ENCODE assay signal across 14 mouse cellular contexts in genomic region chr2:33626262-33627057, GRCm38 (mm10). TPM values are rescaled to one million over a fixed set of nuclear protein-coding genes. Genes with fewer than 3 reads are reported as not detected.
DNase-seq lines count a peak whose midpoint lies in the region; ATAC-seq lines count a peak whose summit lies in the region.
"Had no signal": no experiment of that assay in that cellular context is flagged by ENCODE, and none has a peak within 500 bp of the region (broad histone marks: within the 10 kb centered on the region; RNA-seq: fewer than 3 reads in every experiment).

No protein-coding gene starts in this region.

- H3K4me2 ChIP-seq in midbrain, embryonic 12.5 days (replicated peaks), result no peak overlapping the region; the same call in 1 of the 2 replicates
- no peak overlapping the region for H3K4me2 ChIP-seq in midbrain, embryonic 16.5 days (ENCODE audit: low read length)
- H3K4me2 ChIP-seq in limb, embryonic 11.5 days (ENCODE audit: low read depth, severe bottlenecking), result 0 out of 2 replicates have a peak overlapping the region, but pooled peaks have one; percentile 15
- H3K4me2 ChIP-seq: heart, embryonic 11.5 days had no signal

- ATAC-seq in midbrain, embryonic 12.5 days (ENCODE audit: low FRiP score, low read depth), result no peak
- ATAC-seq in midbrain, embryonic 16.5 days, result no peak
- ATAC-seq in limb, embryonic 11.5 days (ENCODE audit: insufficient number of reproducible peaks, low FRiP score, low TSS enrichment, low read depth), result no peak

- H3K27me3 ChIP-seq in midbrain, embryonic 12.5 days, result peaks cover 100% of the 10 kb centered on the region
- H3K27me3 ChIP-seq in midbrain, embryonic 16.5 days (ENCODE audit: control insufficient read depth, insufficient read depth, low read depth, low read length), result peaks cover 75% of the 10 kb centered on the region
- H3K27me3 ChIP-seq in limb, embryonic 11.5 days (ENCODE audit: control insufficient read depth, insufficient read depth, low read length), result no peaks in the 10 kb centered on the region

- H3K9me3 ChIP-seq in midbrain, embryonic 12.5 days, result no peaks in the 10 kb centered on the region
- no peaks in the 10 kb centered on the region for H3K9me3 ChIP-seq in midbrain, embryonic 16.5 days (replicated peaks; ENCODE audit: control insufficient read depth, low read length, poor library complexity, severe bottlenecking)
- H3K9me3 ChIP-seq in limb, embryonic 11.5 days (ENCODE audit: control insufficient read depth, low read length), result no peaks in the 10 kb centered on the region

- no peaks in the 10 kb centered on the region for H3K36me3 ChIP-seq in midbrain, embryonic 12.5 days
- H3K36me3 ChIP-seq in midbrain, embryonic 16.5 days (ENCODE audit: control insufficient read depth, insufficient read depth, low read length), result no peaks in the 10 kb centered on the region
- H3K36me3 ChIP-seq in limb, embryonic 11.5 days (ENCODE audit: control insufficient read depth, insufficient read depth, low read length), result no peaks in the 10 kb centered on the region

- H3K27ac ChIP-seq in midbrain, embryonic 12.5 days (replicated peaks), result peak overlapping the region; percentile 35; the same call in 1 of the 2 replicates
- no peak overlapping the region for H3K27ac ChIP-seq in midbrain, embryonic 16.5 days (ENCODE audit: low read length)
- no peak overlapping the region for H3K27ac ChIP-seq in limb, embryonic 11.5 days (replicated peaks; ENCODE audit: low read depth, low read length)
- H3K27ac ChIP-seq: liver, embryonic 14.5 days had no signal

- WGBS in midbrain, embryonic 12.5 days, result 28% methylated on average over 16 of the region's 16 CpGs
- 25% methylated on average over 16 of the region's 16 CpGs for WGBS in midbrain, embryonic 16.5 days
- 13% methylated on average over 16 of the region's 16 CpGs for WGBS in limb, embryonic 11.5 days

- H3K9ac ChIP-seq in midbrain, embryonic 12.5 days (replicated peaks), result no peak overlapping the region
- H3K9ac ChIP-seq in midbrain, embryonic 16.5 days (ENCODE audit: low read depth, low read length), result no peak overlapping the region
- no peak overlapping the region for H3K9ac ChIP-seq in limb, embryonic 11.5 days (ENCODE audit: low read length)
- H3K9ac ChIP-seq: liver, embryonic 14.5 days had no signal

- H3K4me1 ChIP-seq in midbrain, embryonic 12.5 days, result peaks cover 50% of the 10 kb centered on the region
- peaks cover 8% of the 10 kb centered on the region; the same call in 1 of the 2 replicates for H3K4me1 ChIP-seq in midbrain, embryonic 16.5 days (ENCODE audit: control insufficient read depth, insufficient read depth, low read length)
- H3K4me1 ChIP-seq in limb, embryonic 11.5 days (ENCODE audit: control insufficient read depth, insufficient read depth, low read length), result peaks cover 45% of the 10 kb centered on the region

- H3K4me3 ChIP-seq in midbrain, embryonic 12.5 days, result no peak overlapping the region
- no peak overlapping the region for H3K4me3 ChIP-seq in midbrain, embryonic 16.5 days (ENCODE audit: low read depth, low read length)
- H3K4me3 ChIP-seq in limb, embryonic 11.5 days (ENCODE audit: low read depth, low read length), result no peak overlapping the region

- DNase-seq in adrenal gland, postnatal 14 days, result peak; percentile 1
- no peak for DNase-seq in adrenal gland, postnatal 4 days (ENCODE audit: low spot score in 2 of 2)
- peak; percentile 46 for DNase-seq in limb, embryonic 11.5 days (ENCODE audit: low spot score)
- peak; percentile 35 for DNase-seq in retina, postnatal 1 day
- DNase-seq in frontal cortex, postnatal 14 days (ENCODE audit: low spot score in 2 of 2), result no peak
- DNase-seq in natural killer cell, adult 2 months (ENCODE audit: low spot score in 2 of 2), result no peak
- DNase-seq: cerebellum, postnatal 14 days; kidney, postnatal 36 days; lung, postnatal 36 days had no signal

RNA-seq across cellular contexts. Expression of gene Lmx1b, which starts 13.9 kb away (rescaled TPM):
- total RNA-seq in adrenal gland, postnatal 14 days (2021), result not detected in 2 replicates
- 1 to 10 TPM in 1 of 2 experiments, not detected in 1; 1.5 TPM for total RNA-seq in adrenal gland, postnatal 4 days (2021)
- polyA plus RNA-seq in midbrain, embryonic 12.5 days (2016; fragmentation: Nextera tagmentation; extraction: Ambion mirVana), result 2.3 and 2.8 TPM in 2 replicates
- polyA plus RNA-seq in midbrain, embryonic 16.5 days (2015; fragmentation: Nextera tagmentation; extraction: Ambion mirVana), result 0.95 and 0.98 TPM in 2 replicates
- 10.2 and 10.6 TPM in 2 replicates for polyA plus RNA-seq in limb, embryonic 11.5 days (2014; fragmentation: Nextera tagmentation; extraction: Ambion mirVana)
- total RNA-seq: adrenal gland, adult 18-20 months had no signal

Comparison
In these comparisons a context has a peak if more than half of its experiments do, and no peak if none do; other contexts are left out.
1. DNase-seq: peak in adrenal gland, postnatal 14 days (single experiment), limb, embryonic 11.5 days (single experiment) and retina, postnatal 1 day (single experiment); none in adrenal gland, postnatal 4 days (0 of 2), frontal cortex, postnatal 14 days (0 of 2) and natural killer cell, adult 2 months (0 of 2).